Mouse (Mus musculus) neural tube, embryonic 12.5 days (tissue): ENCODE measurements at regions not wholly inside any gene's neighbourhood (a gene's known extent, or its start where the extent isn't known, plus 50 kb on each side); places are given as distances from the start of the nearest gene placed in this dataset.

Experiments
- ATAC-seq: fragments of 200-750 bp; cut with Nextera tagmentation; 2 replicates; pipeline ENCODE4 v1.8.0; 2017; ENCODE audit warnings: low read depth, mild to moderate bottlenecking, moderate TSS enrichment, moderate library complexity; ENCODE audit not compliant: low FRiP score
- H3K27ac ChIP-seq: fragments of 300-500 bp; sonication (generic); 2 replicates; pipeline ENCODE4 v1.5.1; 2016
- H3K27me3 ChIP-seq: fragments of 300-500 bp; sonication (generic); replicated peaks from 2 replicates; pipeline ENCODE4 v1.6.1; 2016; ENCODE audit warnings: mild to moderate bottlenecking
- H3K36me3 ChIP-seq: fragments of 300-500 bp; sonication (generic); 2 replicates; pipeline ENCODE4 v1.6.1; 2016; ENCODE audit warnings: mild to moderate bottlenecking
- H3K4me1 ChIP-seq: fragments of 300-500 bp; sonication (generic); 2 replicates; pipeline ENCODE4 v1.6.1; 2016
- H3K4me2 ChIP-seq: fragments of 300-500 bp; sonication (generic); replicated peaks from 2 replicates; pipeline ENCODE4 v1.6.1; 2016; ENCODE audit warnings: mild to moderate bottlenecking
- H3K4me3 ChIP-seq: fragments of 300-500 bp; sonication (generic); 2 replicates; pipeline ENCODE4 v1.5.1; 2016
- H3K9ac ChIP-seq: fragments of 300-500 bp; sonication (generic); 2 replicates; pipeline ENCODE4 v1.6.1; 2016; ENCODE audit warnings: mild to moderate bottlenecking
- H3K9me3 ChIP-seq: fragments of 300-500 bp; sonication (generic); 2 replicates; pipeline ENCODE4 v1.6.1; 2016; ENCODE audit warnings: mild to moderate bottlenecking
- WGBS: fragments of 180-500 bp; shearing (Covaris S2); methylation state at CpG from one replicate; pipeline ENCODE4 v1.1.7; 2016; 5-methylcytosine and 5-hydroxymethylcytosine counted together

GRCm38 (mm10) chr9:83300500-83300899, 140.4 kb downstream of the Lca5 start:
- no peaks in the 10 kb centered on the region for H3K36me3 ChIP-seq
- no peak overlapping the region for H3K27ac ChIP-seq
- no peaks in the 10 kb centered on the region for H3K9me3 ChIP-seq
- no peak for ATAC-seq
- H3K4me1 ChIP-seq, result no peaks in the 10 kb centered on the region
- H3K27me3 ChIP-seq, result no peaks in the 10 kb centered on the region
- no peak overlapping the region for H3K9ac ChIP-seq
- no peak overlapping the region for H3K4me2 ChIP-seq
- WGBS, result 74% methylated on average over 4 of the region's 4 CpGs
- no peak overlapping the region for H3K4me3 ChIP-seq

DNA sequence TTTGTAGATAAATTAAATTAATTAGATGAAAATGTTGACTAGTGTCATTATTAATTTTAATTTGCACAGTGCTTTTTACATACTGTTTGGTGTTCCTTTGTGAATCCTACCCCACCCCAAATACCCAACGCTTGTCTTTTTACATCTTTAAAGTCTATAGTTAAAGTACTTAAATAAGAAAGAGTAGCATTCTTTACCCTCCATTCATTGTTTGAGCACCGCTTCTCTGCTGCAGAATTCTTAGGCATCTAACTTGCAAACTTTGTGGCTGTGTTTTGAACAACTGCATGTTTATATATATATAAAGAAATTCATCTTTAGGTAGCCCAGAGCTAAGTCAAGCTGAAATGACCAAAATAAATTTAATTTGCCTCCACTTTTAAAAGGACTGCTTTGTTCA, 140.9 kb downstream of the Lca5 start:
- Histone ChIP-seq H3K27ac (no peak overlapping the region), H3K4me1 (no peaks in the 10 kb centered on the region), H3K36me3 (no peaks in the 10 kb centered on the region), H3K4me2 (no peak overlapping the region), H3K27me3 (no peaks in the 10 kb centered on the region), H3K9ac (no peak overlapping the region), H3K9me3 (no peaks in the 10 kb centered on the region), H3K4me3 (no peak overlapping the region)
- WGBS, result 73% methylated on average over 2 of the region's 2 CpGs
- no peak for ATAC-seq

DNA sequence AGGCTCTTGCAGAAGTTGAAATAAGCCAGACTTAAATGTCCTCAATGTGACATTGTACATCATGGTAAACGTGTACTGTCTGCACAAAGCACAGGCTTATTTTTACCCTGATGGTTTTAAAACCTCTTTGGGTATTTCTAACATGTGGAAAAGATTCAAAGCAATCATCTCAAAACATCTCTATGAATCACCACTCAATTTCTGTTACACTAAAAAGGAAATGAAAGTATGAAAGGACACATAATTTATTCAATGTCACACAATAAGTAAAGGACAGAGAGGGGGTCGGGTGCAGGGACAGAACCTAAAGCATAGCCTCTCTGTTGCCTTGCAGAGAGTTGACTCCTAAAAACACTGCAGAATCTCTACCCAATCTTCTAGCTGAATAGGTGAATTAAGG, 141.3 kb downstream of the Lca5 start:
- no peaks in the 10 kb centered on the region for H3K9me3 ChIP-seq
- H3K4me3 ChIP-seq, result no peak overlapping the region
- no peaks in the 10 kb centered on the region for H3K27me3 ChIP-seq
- no peaks in the 10 kb centered on the region for H3K4me1 ChIP-seq
- H3K27ac ChIP-seq, result no peak overlapping the region
- no peaks in the 10 kb centered on the region for H3K36me3 ChIP-seq
- 67% methylated on average over 2 of the region's 2 CpGs for whole genome bisulfite sequencing
- no peak for ATAC-seq
- no peak overlapping the region for H3K9ac ChIP-seq
- H3K4me2 ChIP-seq, result no peak overlapping the region

DNA sequence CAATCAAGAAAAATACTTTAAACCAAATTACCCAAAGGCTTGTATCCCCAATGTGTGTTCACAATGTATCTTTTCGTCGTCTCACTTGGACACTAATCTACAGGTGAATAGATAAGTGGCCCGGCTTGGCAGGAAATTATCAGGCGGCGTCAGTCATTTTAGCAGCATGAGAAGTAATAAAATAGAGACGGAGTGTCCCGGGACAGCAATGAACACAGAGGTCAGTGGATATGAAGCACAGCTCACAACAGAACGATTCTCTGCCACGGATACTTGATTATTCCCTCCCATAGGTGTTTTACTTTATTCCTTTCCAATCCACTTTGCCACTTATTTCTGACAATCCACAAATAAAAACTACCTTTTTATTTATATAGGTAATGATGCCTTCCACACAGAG, 145.5 kb downstream of the Lca5 start:
- WGBS, result 75% methylated on average over 9 of the region's 9 CpGs
- ATAC-seq, result no peak
- Histone ChIP-seq H3K4me1 (no peaks in the 10 kb centered on the region), H3K4me3 (no peak overlapping the region), H3K9me3 (no peaks in the 10 kb centered on the region), H3K9ac (no peak overlapping the region), H3K4me2 (no peak overlapping the region), H3K36me3 (no peaks in the 10 kb centered on the region), H3K27me3 (no peaks in the 10 kb centered on the region), H3K27ac (no peak overlapping the region)

DNA sequence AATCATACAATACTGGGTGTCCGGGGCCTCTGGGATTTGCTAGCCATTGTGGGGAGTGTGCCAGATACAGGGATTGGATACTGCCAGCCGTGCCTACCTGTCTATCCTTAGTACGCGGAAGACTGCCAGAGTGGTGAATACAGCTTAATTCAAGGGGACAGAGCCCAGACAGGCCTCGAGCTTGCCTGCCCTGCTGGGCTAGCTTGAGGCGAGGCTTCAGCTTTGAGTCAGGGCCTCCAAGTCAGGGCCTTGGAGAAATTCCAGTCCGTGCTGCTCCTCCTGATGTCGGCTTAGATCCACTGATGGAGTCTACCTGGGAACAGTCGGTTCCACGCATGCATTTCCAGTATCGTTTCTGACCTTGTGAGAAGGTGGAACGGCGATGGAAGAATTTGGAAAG, 146.5 kb downstream of the Lca5 start:
- Histone ChIP-seq H3K27me3 (no peaks in the 10 kb centered on the region), H3K27ac (no peak overlapping the region), H3K36me3 (no peaks in the 10 kb centered on the region), H3K4me2 (no peak overlapping the region), H3K4me1 (no peaks in the 10 kb centered on the region), H3K9ac (no peak overlapping the region), H3K9me3 (no peaks in the 10 kb centered on the region), H3K4me3 (no peak overlapping the region)
- ATAC-seq, result no peak
- 88% methylated on average over 13 of the region's 13 CpGs for WGBS

DNA sequence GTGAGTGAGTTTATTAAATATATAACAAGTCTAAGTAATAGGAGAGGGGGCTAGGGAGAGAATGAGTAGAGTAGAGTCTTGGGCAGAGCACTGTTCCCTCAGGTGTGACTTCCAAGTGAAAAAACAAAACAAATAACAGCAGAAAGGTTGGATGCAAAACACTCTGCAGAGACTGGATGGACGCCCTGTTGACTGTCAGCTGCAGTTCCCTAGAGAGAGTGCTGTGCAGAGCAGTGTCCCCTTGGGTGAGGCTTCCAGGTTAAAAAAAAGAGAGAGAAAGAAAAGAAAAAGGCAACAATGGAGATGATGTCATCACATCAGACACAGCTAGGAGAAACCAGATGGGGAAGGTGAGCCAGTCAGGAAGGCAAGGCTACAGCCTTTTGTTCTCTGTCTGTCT, 137.6 kb upstream of the Hmgn3 start:
- Histone ChIP-seq H3K9me3 (no peaks in the 10 kb centered on the region), H3K4me2 (no peak overlapping the region), H3K9ac (no peak overlapping the region), H3K27ac (no peak overlapping the region), H3K4me3 (no peak overlapping the region), H3K36me3 (no peaks in the 10 kb centered on the region), H3K4me1 (no peaks in the 10 kb centered on the region), H3K27me3 (no peaks in the 10 kb centered on the region)
- 79% methylated on average over 1 of the region's 1 CpGs for WGBS
- ATAC-seq, result no peak

- ATAC-seq, result no peak
- 64% methylated on average over 4 of the region's 4 CpGs for WGBS
- no peak overlapping the region for H3K27ac ChIP-seq
- no peaks in the 10 kb centered on the region for H3K4me1 ChIP-seq
- H3K4me3 ChIP-seq, result no peak overlapping the region
- H3K9me3 ChIP-seq, result no peaks in the 10 kb centered on the region
- H3K4me2 ChIP-seq, result no peak overlapping the region
- H3K36me3 ChIP-seq, result no peaks in the 10 kb centered on the region
- H3K27me3 ChIP-seq, result no peaks in the 10 kb centered on the region
- no peak overlapping the region for H3K9ac ChIP-seq
Measured at GRCm38 (mm10) chr9:83283662-83284061, 137.2 kb upstream of the Hmgn3 start.

- Histone ChIP-seq H3K4me1 (no peaks in the 10 kb centered on the region), H3K4me2 (no peak overlapping the region), H3K9ac (no peak overlapping the region), H3K4me3 (no peak overlapping the region), H3K27me3 (no peaks in the 10 kb centered on the region), H3K9me3 (no peaks in the 10 kb centered on the region), H3K27ac (no peak overlapping the region), H3K36me3 (no peaks in the 10 kb centered on the region)
- 73% methylated on average over 8 of the region's 8 CpGs for WGBS
- ATAC-seq, result no peak
Measured at GRCm38 (mm10) chr9:83283249-83283648, 136.8 kb upstream of the Hmgn3 start.

DNA sequence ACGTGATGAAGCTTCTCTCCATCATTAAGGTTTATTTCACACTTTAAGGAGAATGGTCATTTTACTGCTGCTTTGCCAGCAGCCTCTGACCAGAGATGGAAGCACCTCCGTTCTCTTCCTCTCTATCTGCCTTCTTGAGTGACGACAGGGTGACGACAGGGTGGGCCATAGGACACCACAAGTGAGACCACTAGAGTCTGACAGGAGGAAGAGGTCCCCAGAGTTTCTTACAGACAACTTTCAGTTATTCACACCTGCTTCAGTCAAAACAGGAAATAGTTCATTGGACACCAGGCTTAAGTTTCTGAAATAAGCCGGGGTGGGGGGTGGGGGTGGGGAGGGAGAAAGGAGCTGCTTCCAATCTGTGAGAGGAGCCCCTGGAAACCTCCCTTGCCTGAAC, 131.3 kb upstream of the Hmgn3 start:
- no peaks in the 10 kb centered on the region for H3K36me3 ChIP-seq
- H3K4me1 ChIP-seq, result no peaks in the 10 kb centered on the region
- H3K9ac ChIP-seq, result no peak overlapping the region
- no peaks in the 10 kb centered on the region for H3K9me3 ChIP-seq
- H3K4me2 ChIP-seq, result no peak overlapping the region
- H3K4me3 ChIP-seq, result no peak overlapping the region
- 78% methylated on average over 5 of the region's 5 CpGs for WGBS
- H3K27ac ChIP-seq, result no peak overlapping the region
- ATAC-seq, result no peak
- H3K27me3 ChIP-seq, result no peaks in the 10 kb centered on the region

DNA sequence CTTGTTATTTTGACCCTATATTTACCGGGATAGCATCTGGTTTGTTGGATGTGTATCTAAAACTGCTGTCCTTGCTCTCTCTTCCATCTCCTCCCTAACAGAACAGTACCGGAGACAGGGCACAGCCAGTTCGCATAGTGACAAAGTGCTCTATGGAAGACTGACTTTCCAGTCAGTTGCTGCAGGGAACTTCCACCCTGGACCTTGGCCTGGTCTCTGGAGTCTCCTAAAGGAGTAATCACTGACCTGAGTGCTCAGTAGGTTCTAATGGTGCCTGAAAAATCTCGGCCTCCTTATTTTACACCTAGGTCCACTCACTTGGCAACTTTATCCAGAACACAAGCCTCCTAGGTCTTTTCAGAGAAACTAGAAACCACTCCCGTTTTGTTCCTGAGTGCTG, 130.9 kb upstream of the Hmgn3 start:
- Histone ChIP-seq H3K4me1 (no peaks in the 10 kb centered on the region), H3K27me3 (no peaks in the 10 kb centered on the region), H3K4me3 (no peak overlapping the region), H3K4me2 (no peak overlapping the region), H3K27ac (no peak overlapping the region), H3K36me3 (no peaks in the 10 kb centered on the region), H3K9me3 (no peaks in the 10 kb centered on the region), H3K9ac (no peak overlapping the region)
- ATAC-seq, result no peak
- WGBS, result 86% methylated on average over 5 of the region's 5 CpGs

DNA sequence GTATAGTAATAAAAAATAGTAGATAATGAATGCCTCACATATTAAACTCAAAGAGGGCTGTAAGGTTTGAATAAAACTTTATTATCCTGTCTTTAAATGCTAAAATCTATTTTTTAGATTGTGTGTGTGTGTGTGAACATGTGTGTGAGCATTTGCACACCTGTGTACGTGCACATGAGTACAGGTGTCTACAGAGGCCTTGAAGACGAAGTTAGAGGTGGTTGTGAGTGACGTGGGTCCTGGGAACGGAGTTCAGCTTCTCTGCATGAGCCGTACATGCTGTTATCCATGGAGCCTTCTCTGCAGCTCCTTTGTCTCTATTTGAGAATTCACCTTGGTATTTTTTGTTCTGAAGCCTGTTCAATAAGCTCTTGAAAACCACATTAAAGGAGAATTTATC, 129.8 kb upstream of the Hmgn3 start:
- Histone ChIP-seq H3K9ac (no peak overlapping the region), H3K4me1 (no peaks in the 10 kb centered on the region), H3K27ac (no peak overlapping the region), H3K4me3 (no peak overlapping the region), H3K9me3 (no peaks in the 10 kb centered on the region), H3K4me2 (no peak overlapping the region), H3K36me3 (no peaks in the 10 kb centered on the region), H3K27me3 (no peaks in the 10 kb centered on the region)
- 91% methylated on average over 5 of the region's 5 CpGs for WGBS
- ATAC-seq, result no peak

DNA sequence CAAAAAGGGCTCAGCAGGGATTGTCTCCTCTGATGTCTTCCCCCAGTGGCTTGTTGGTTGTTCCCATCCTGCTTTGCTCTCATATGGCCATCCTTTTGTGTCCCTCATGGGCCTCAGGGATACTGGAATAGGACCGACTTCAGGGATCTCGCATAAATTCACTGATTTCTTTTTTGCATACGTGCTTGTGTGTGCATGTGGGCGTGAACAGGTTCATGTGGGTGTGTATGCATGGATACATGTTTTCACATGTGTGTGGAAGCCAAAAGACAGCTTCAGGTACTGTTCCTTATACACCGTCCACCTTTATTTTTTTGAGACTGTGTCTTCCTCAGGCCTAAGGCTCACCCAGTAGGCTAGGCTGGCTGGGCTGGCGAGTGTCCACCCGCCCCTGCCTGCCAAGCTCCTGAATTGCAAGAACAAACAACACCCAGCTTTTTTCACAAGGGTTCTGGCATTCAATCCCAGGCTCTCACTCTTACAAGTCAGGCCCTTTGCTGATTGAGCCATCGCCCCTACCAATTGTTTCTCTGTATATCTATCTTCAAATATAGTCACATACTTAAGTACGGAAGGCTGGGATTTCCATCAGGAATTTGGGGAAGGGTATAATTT, 127.0 kb upstream of the Hmgn3 start:
- Histone ChIP-seq H3K27ac (no peak overlapping the region), H3K4me1 (no peaks in the 10 kb centered on the region), H3K4me3 (no peak overlapping the region), H3K27me3 (no peaks in the 10 kb centered on the region), H3K9ac (no peak overlapping the region), H3K4me2 (no peak overlapping the region), H3K9me3 (no peaks in the 10 kb centered on the region), H3K36me3 (no peaks in the 10 kb centered on the region)
- ATAC-seq, result no peak
- 91% methylated on average over 9 of the region's 9 CpGs for WGBS

DNA sequence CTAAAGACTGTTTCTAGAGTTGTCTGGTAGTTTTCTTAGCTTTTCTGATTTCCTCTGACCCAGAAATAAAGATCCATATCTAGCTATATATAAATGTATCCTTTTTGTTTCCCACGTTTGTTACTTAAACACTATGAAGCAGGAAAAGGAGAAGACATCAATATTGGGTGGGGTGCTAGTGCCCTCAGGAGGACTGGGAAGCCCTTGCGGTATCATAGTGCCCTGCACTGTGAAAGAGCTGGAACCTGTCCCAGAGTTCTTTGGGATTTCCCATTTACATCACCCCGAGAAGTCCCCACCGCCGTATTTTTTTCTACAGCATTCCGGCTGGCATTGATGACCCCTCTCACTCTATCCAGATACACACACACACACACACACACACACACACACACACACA, 119.3 kb upstream of the Hmgn3 start:
- H3K4me3 ChIP-seq, result no peak overlapping the region
- no peak overlapping the region for H3K4me2 ChIP-seq
- no peaks in the 10 kb centered on the region for H3K27me3 ChIP-seq
- no peaks in the 10 kb centered on the region for H3K36me3 ChIP-seq
- H3K9ac ChIP-seq, result no peak overlapping the region
- no peak for ATAC-seq
- H3K9me3 ChIP-seq, result no peaks in the 10 kb centered on the region
- WGBS, result 85% methylated on average over 6 of the region's 6 CpGs
- H3K27ac ChIP-seq, result no peak overlapping the region
- no peaks in the 10 kb centered on the region for H3K4me1 ChIP-seq
